Mouse (Mus musculus) CH12.LX (cell line): ENCODE measurements at regions not wholly inside any gene's neighbourhood (a gene's known extent, or its start where the extent isn't known, plus 50 kb on each side); places are given as distances from the start of the nearest gene placed in this dataset.

Source experiments
- DNase-seq: peaks from one replicate; pipeline ENCODE4 v3.0.0-alpha.2; 2013; ENCODE audit errors: extremely low read depth
- H3K27ac ChIP-seq: 2 replicates; pipeline ENCODE4 v1.5.1; 2012; ENCODE audit warnings: low read depth, mild to moderate bottlenecking, control low read depth, moderate library complexity; ENCODE audit not compliant: insufficient read depth
- H3K27me3 ChIP-seq: replicated peaks from 2 replicates; pipeline ENCODE3; 2012; ENCODE audit warnings: inconsistent platforms
- H3K36me3 ChIP-seq, 2 experiments: replicated peaks in 1 of 2; 2 replicates each; pipeline versions ENCODE3 to v1.6.1; 2012; ENCODE audit warnings: inconsistent platforms in 1 of 2, low read length in 1 of 2, mild to moderate bottlenecking in 1 of 2, mixed read lengths in 1 of 2, moderate library complexity in 1 of 2; ENCODE audit not compliant: control insufficient read depth in 1 of 2, insufficient read depth in 1 of 2
- H3K4me1 ChIP-seq, 2 experiments: 2 replicates each; pipeline ENCODE4 v1.6.1; 2012; ENCODE audit warnings: inconsistent platforms in 1 of 2, moderate library complexity in 1 of 2; ENCODE audit not compliant: insufficient read depth in 2 of 2, control insufficient read depth in 1 of 2
- H3K4me2 ChIP-seq: 2 replicates; pipeline ENCODE4 v1.6.1; 2012; ENCODE audit warnings: low read depth, mild to moderate bottlenecking, control low read depth; ENCODE audit not compliant: poor library complexity, insufficient read depth, severe bottlenecking
- H3K4me3 ChIP-seq, 3 experiments: fragments of 150-350 bp in 1 of 3; sonication (generic) in 1 of 3; replicated peaks in 1 of 3; 2 replicates each; pipeline versions ENCODE3 to v1.5.1; 2011 to 2012; ENCODE audit warnings: low read depth in 2 of 3, low read length in 2 of 3, mild to moderate bottlenecking in 2 of 3, moderate library complexity in 2 of 3, control low read depth in 1 of 3, improper control_type of control experiment in 1 of 3, inconsistent platforms in 1 of 3, mixed read lengths in 1 of 3; ENCODE audit not compliant: poor library complexity in 1 of 3
- H3K79me2 ChIP-seq: replicated peaks from 2 replicates; pipeline ENCODE4 v1.6.1; 2012; ENCODE audit warnings: mild to moderate bottlenecking, moderate library complexity; ENCODE audit not compliant: control insufficient read depth, poor library complexity, insufficient read depth, severe bottlenecking; ENCODE audit errors: extremely low read depth
- H3K9ac ChIP-seq: 2 replicates; pipeline ENCODE4 v1.6.1; 2012; ENCODE audit warnings: low read depth, mild to moderate bottlenecking, control low read depth, moderate library complexity; ENCODE audit not compliant: insufficient read depth
- H3K9me3 ChIP-seq: replicated peaks from 2 replicates; pipeline ENCODE3; 2012; ENCODE audit warnings: low read length, inconsistent platforms, mixed read lengths
- BHLHE40 ChIP-seq: IDR thresholded peaks from 2 replicates; pipeline ENCODE4 v1.6.1; 2011; ENCODE audit warnings: mild to moderate bottlenecking, low read depth, low read length, improper control_type of control experiment
- EP300 ChIP-seq: IDR thresholded peaks from 2 replicates; pipeline ENCODE4 v1.6.1; 2011; ENCODE audit warnings: low read length, improper control_type of control experiment
- ETS1 ChIP-seq: conservative IDR thresholded peaks from 2 replicates; pipeline ENCODE4 v1.6.1; 2012; ENCODE audit warnings: low read depth, mild to moderate bottlenecking, inconsistent platforms, low read length, improper control_type of control experiment, moderate library complexity
- GABPA ChIP-seq: IDR thresholded peaks from 2 replicates; pipeline ENCODE4 v1.6.1; 2012; ENCODE audit warnings: low read depth, low read length, improper control_type of control experiment, inconsistent platforms; ENCODE audit not compliant: insufficient replicate concordance
- IRF4 ChIP-seq: IDR thresholded peaks from 2 replicates; pipeline ENCODE4 v1.6.1; 2014; ENCODE audit warnings: low read depth, mild to moderate bottlenecking, inconsistent platforms, low read length, improper control_type of control experiment
- MAX ChIP-seq: IDR thresholded peaks from 2 replicates; pipeline ENCODE4 v1.6.1; 2011; ENCODE audit warnings: low read length, improper control_type of control experiment
- MAZ ChIP-seq: IDR thresholded peaks from 2 replicates; pipeline ENCODE4 v1.6.1; 2012; ENCODE audit warnings: low read depth, mild to moderate bottlenecking, inconsistent platforms, low read length, improper control_type of control experiment, moderate library complexity
- MEF2A ChIP-seq: IDR thresholded peaks from 2 replicates; pipeline ENCODE4 v1.6.1; 2014; ENCODE audit warnings: low read depth, mild to moderate bottlenecking, inconsistent platforms, low read length, improper control_type of control experiment, borderline replicate concordance
- MXI1 ChIP-seq: IDR thresholded peaks from 2 replicates; pipeline ENCODE4 v1.6.1; 2011; ENCODE audit warnings: mild to moderate bottlenecking, low read depth, low read length, improper control_type of control experiment
- MYC ChIP-seq: IDR thresholded peaks from 2 replicates; pipeline ENCODE4 v1.6.1; 2011; ENCODE audit warnings: low read depth, mild to moderate bottlenecking, improper control_type of control experiment, low read length
- NELFE ChIP-seq: IDR thresholded peaks from 2 replicates; pipeline ENCODE4 v1.6.1; 2011; ENCODE audit warnings: low read depth, low read length, improper control_type of control experiment
- PAX5 ChIP-seq: IDR thresholded peaks from 2 replicates; pipeline ENCODE4 v1.6.1; 2012; ENCODE audit warnings: low read length, inconsistent platforms, mixed read lengths
- SIN3A ChIP-seq: IDR thresholded peaks from 2 replicates; pipeline ENCODE4 v1.6.1; 2012; ENCODE audit warnings: low read length, improper control_type of control experiment, inconsistent platforms
- SMC3 ChIP-seq: IDR thresholded peaks from 2 replicates; pipeline ENCODE4 v1.6.1; 2011; ENCODE audit warnings: low read depth, low read length, improper control_type of control experiment
- TCF12 ChIP-seq: IDR thresholded peaks from 2 replicates; pipeline ENCODE4 v1.6.1; 2014; ENCODE audit warnings: low read depth, mild to moderate bottlenecking, inconsistent platforms, low read length, improper control_type of control experiment
- USF2 ChIP-seq: conservative IDR thresholded peaks from 2 replicates; pipeline ENCODE4 v1.6.1; 2011; ENCODE audit warnings: low read depth, low read length, improper control_type of control experiment
- ZC3H11A ChIP-seq: IDR thresholded peaks from 2 replicates; pipeline ENCODE4 v1.6.1; 2012; ENCODE audit warnings: low read depth, mild to moderate bottlenecking, inconsistent platforms, low read length, improper control_type of control experiment
- ZKSCAN1 ChIP-seq: IDR thresholded peaks from 2 replicates; pipeline ENCODE4 v1.6.1; 2012; ENCODE audit warnings: low read depth, inconsistent platforms, low read length, improper control_type of control experiment, borderline replicate concordance
- ZMIZ1 ChIP-seq: IDR thresholded peaks from 2 replicates; pipeline ENCODE4 v1.6.1; 2012; ENCODE audit warnings: low read depth, mild to moderate bottlenecking, inconsistent platforms, low read length, improper control_type of control experiment
- ZNF384 ChIP-seq: IDR thresholded peaks from 2 replicates; pipeline ENCODE4 v1.6.1; 2012; ENCODE audit warnings: low read depth, low read length, improper control_type of control experiment, inconsistent platforms
- dilution Hi-C: fragments of 300-500 bp; cut with MboI; formaldehyde crosslinking; loops from 2 replicates; pipeline ENCODE4 v1.14.3; 2020; ENCODE audit warnings: low sequenced_read_pairs; ENCODE audit not compliant: extremely low pct_unique_long_range_greater_than_20kb, extremely low pct_ligation_motif_present
- in situ Hi-C: fragments of 300-500 bp; cut with MboI; formaldehyde crosslinking; loops from 3 replicates; pipeline ENCODE4 v1.14.3; 2019; ENCODE audit warnings: low sequenced_read_pairs, low pct_ligation_motif_present, low pct_unique_long_range_greater_than_20kb, mixed read lengths

DNA sequence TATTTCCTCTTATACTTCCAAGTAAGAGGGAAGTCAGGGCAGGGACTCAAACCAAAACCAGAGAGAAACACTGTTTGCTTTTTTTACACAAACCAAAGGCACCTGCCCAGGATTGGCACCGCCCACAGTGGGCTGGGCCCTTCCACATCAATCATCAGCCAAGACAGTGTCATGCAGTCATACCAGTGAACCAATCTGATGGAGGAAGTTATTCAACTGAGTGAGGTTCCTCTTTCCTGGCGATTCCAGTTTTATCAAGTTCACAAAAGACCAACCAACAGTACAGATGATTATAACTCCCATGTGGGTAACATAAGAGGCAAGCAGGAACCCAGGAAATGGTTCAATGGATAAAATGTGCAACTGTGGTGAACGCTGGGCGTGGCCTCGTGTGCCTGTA, 254.6 kb upstream of the Hs6st1 start:
- no peaks in the 10 kb centered on the region for H3K27me3 ChIP-seq
- no peak overlapping the region for H3K9ac ChIP-seq
- H3K4me2 ChIP-seq: peak overlapping the region; percentile 2; the same call in 1 of the 2 replicates
- H3K79me2 ChIP-seq: no peaks in the 10 kb centered on the region
- DNase-seq: peak; percentile 66
- H3K36me3 ChIP-seq: no peaks in the 10 kb centered on the region
- TF ChIP-seq NELFE: no peak
- TF ChIP-seq MAX: 0 out of 2 replicates have a peak, but pooled peaks have one; percentile 16
- TF ChIP-seq IRF4: peak; percentile 20; the same call in 1 of the 2 replicates
- TF ChIP-seq SMC3: peak; percentile 1; the same call in 1 of the 2 replicates
- peak; percentile 30; the same call in 1 of the 2 replicates for TF ChIP-seq ETS1
- no peak for TF ChIP-seq TCF12
- TF ChIP-seq ZKSCAN1: no peak
- TF ChIP-seq BHLHE40: peak; percentile 38; the same call in 1 of the 2 replicates
- TF ChIP-seq ZNF384: peak; percentile 62
- peak; percentile 53 for TF ChIP-seq EP300
- TF ChIP-seq SIN3A: peak; percentile 33; the same call in 1 of the 2 replicates
- TF ChIP-seq MAZ: 0 out of 2 replicates have a peak, but pooled peaks have one; percentile 25
- peak; percentile 19; the same call in 1 of the 2 replicates for TF ChIP-seq MYC
- peak; percentile 60; the same call in 1 of the 2 replicates for TF ChIP-seq MEF2A
- peaks cover 31 to 59% of the 10 kb centered on the region in 2 experiments for H3K4me1 ChIP-seq
- dilution Hi-C loops (no loop called here), in situ Hi-C loops (no loop called here)
- H3K27ac ChIP-seq: no peak overlapping the region
- no peak overlapping the region for H3K4me3 ChIP-seq
- H3K9me3 ChIP-seq: no peaks in the 10 kb centered on the region

DNA sequence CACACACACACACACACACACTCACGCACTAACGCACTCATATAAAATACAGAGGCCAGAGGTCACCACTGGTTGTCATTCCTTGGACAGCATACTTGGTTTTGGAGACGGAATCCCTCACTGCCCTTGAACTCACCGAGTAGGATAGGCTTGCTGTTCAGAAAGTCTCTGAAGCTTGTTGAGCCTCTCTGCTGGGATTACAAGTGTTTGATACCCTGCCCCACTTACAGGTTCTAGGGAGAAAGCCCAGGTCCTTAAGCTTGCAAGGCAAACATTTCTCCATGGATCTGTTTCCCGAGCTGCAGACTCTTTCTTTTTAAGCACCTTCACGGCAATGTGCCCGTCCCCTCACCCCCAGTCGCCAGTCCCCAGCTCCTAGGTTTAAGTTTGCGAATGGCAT, 254.0 kb upstream of the Hs6st1 start:
- in situ Hi-C loops: no loop called here
- Histone ChIP-seq H3K9ac (no peak overlapping the region), H3K79me2 (no peaks in the 10 kb centered on the region), H3K9me3 (peaks cover under 1% of the 10 kb centered on the region), H3K27ac (no peak overlapping the region), H3K36me3 (no peaks in the 10 kb centered on the region), H3K27me3 (no peaks in the 10 kb centered on the region), H3K4me2 (no peak overlapping the region), H3K4me1 (peaks cover 31 to 59% of the 10 kb centered on the region in 2 experiments), H3K4me3 (no peak overlapping the region)
- dilution Hi-C loops: no loop called here
- TF ChIP-seq ZKSCAN1 (no peak), ZC3H11A (no peak), PAX5 (no peak), ZMIZ1 (no peak), USF2 (no peak), GABPA (no peak), MXI1 (no peak), MYC (no peak)
- DNase-seq: no peak
